Mouse (Mus musculus) stomach, embryonic 16.5 days (tissue): ENCODE measurements at regions not wholly inside any gene's neighbourhood (a gene's known extent, or its start where the extent isn't known, plus 50 kb on each side); places are given as distances from the start of the nearest gene placed in this dataset.

Experiments used
- ATAC-seq: fragments of 200-750 bp; cut with Nextera tagmentation; 2 replicates; pipeline ENCODE4 v1.8.0; 2017; ENCODE audit warnings: moderate number of reproducible peaks, moderate TSS enrichment; ENCODE audit not compliant: insufficient read depth, low FRiP score
- H3K27ac ChIP-seq: fragments of 300-500 bp; sonication (generic); 2 replicates; pipeline ENCODE4 v1.5.1; 2014; ENCODE audit warnings: low read length
- H3K27me3 ChIP-seq: fragments of 300-500 bp; sonication (generic); 2 replicates; pipeline ENCODE4 v1.6.1; 2014; ENCODE audit warnings: low read length, control low read depth, mixed read lengths; ENCODE audit not compliant: control insufficient read depth, insufficient read depth
- H3K36me3 ChIP-seq: fragments of 300-500 bp; sonication (generic); 2 replicates; pipeline ENCODE4 v1.6.1; 2014; ENCODE audit warnings: low read length; ENCODE audit not compliant: control insufficient read depth, insufficient read depth
- H3K4me1 ChIP-seq: fragments of 300-500 bp; sonication (generic); 2 replicates; pipeline ENCODE4 v1.6.1; 2014; ENCODE audit warnings: low read length, control low read depth, mixed read lengths; ENCODE audit not compliant: control insufficient read depth, insufficient read depth
- H3K4me2 ChIP-seq: fragments of 300-500 bp; sonication (generic); 2 replicates; pipeline ENCODE4 v1.6.1; 2014; ENCODE audit warnings: low read depth, low read length, mixed read lengths
- H3K4me3 ChIP-seq: fragments of 300-500 bp; sonication (generic); replicated peaks from 2 replicates; pipeline ENCODE4 v1.5.1; 2014; ENCODE audit warnings: mild to moderate bottlenecking, low read length
- H3K9ac ChIP-seq: fragments of 300-500 bp; sonication (generic); 2 replicates; pipeline ENCODE4 v1.6.1; 2014; ENCODE audit warnings: low read length
- H3K9me3 ChIP-seq: fragments of 300-500 bp; sonication (generic); replicated peaks from 2 replicates; pipeline ENCODE4 v1.6.1; 2016; ENCODE audit warnings: low read length, control low read depth; ENCODE audit not compliant: control insufficient read depth
- WGBS: fragments of 180-500 bp; shearing (Covaris S2); extraction: QIAGEN DNeasy Blood & Tissue Kit; methylation state at CpG from one replicate; pipeline ENCODE4 v1.1.7; 2014; 5-methylcytosine and 5-hydroxymethylcytosine counted together

DNA sequence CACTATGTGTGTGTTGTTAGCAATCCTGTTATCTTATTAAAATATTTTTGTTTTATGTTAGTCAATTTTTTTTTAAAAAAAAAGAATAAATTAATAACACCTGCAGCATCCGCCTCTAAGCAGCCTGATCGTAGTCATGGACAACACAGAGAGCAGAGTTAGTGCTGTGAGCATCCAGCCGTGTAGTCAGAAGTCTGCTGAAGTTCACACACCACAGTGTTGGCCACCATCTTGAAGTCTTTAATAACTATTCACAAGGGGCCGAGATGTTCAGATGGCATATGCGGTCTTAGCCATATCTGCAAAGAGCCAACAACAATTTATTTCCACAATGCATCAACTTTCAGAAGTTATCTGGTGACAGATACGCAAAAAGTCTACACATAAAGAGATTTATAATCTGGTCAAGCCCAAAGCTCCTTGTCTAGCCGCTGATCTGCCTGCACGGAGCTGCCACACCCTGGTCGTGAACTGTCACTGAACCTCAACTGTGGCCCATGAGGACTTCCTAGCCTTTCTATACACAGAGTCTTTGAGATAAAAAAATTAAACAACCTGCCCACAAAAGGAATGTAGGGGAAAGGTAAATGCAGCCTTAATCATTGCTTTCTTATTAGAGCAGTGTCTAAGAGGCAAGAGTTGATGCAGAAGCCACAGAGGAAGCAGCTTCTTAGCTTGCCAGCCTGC is 183.4 kb upstream of the Zfp703 start:
- no peaks in the 10 kb centered on the region for H3K27me3 ChIP-seq
- H3K36me3 ChIP-seq = no peaks in the 10 kb centered on the region
- peak overlapping the region; percentile 55; the same call in 1 of the 2 replicates for H3K27ac ChIP-seq
- peaks cover 8% of the 10 kb centered on the region for H3K4me1 ChIP-seq
- ATAC-seq = peak; percentile 85; the same call in 1 of the 2 replicates
- H3K9ac ChIP-seq = no peak overlapping the region
- no peaks in the 10 kb centered on the region for H3K9me3 ChIP-seq
- H3K4me3 ChIP-seq = no peak overlapping the region
- WGBS = 67% methylated on average over 9 of the region's 9 CpGs
- H3K4me2 ChIP-seq = no peak overlapping the region

DNA sequence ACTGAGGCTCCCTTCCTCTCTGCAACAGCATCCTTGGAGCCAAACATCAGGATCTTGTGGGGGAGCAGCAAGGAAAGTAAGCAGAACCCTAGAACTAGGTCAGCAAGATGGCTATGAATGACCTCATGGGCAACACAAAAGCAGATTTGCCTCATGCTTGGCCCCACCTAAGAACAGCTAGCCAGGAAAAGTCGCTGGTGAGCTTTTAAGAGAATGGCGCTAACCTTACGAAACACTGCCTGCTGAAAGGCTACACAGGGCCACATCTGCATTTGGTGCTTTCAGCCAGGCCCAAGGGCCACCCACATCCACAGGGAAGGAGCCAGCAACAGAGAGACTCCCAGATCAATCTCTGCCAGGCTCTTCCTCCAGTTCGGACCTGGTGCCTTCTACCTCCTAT is 182.7 kb upstream of the Zfp703 start:
- Histone ChIP-seq H3K4me3 (no peak overlapping the region), H3K4me2 (no peak overlapping the region), H3K36me3 (no peaks in the 10 kb centered on the region), H3K4me1 (peaks cover 8% of the 10 kb centered on the region), H3K27ac (peak overlapping the region; percentile 55; the same call in 1 of the 2 replicates), H3K27me3 (no peaks in the 10 kb centered on the region), H3K9me3 (no peaks in the 10 kb centered on the region), H3K9ac (no peak overlapping the region)
- ATAC-seq = peak; percentile 16; the same call in 1 of the 2 replicates
- WGBS = 73% methylated on average over 4 of the region's 4 CpGs

DNA sequence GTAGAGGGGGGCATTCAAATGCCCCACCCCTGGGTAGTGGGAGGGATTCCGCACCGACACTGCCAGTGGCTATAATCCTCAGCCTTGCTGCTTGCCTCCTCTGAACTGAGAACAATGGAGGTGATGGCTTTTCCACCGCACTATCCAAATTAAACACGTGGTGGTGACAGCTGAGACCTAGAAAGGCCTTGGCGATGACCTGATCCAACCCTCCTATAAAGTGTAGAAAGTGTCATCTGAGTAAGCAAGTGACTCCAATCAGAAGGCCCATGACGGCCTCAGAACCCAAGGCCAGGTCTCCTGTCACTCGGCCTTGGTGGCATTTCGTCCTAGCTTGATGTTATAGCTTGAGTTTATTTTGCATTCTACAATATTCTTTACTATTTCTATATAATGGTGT is 181.5 kb upstream of the Zfp703 start:
- Histone ChIP-seq H3K4me3 (no peak overlapping the region), H3K27ac (no peak overlapping the region), H3K4me2 (no peak overlapping the region), H3K9me3 (no peaks in the 10 kb centered on the region), H3K36me3 (no peaks in the 10 kb centered on the region), H3K9ac (no peak overlapping the region), H3K4me1 (peaks cover 8% of the 10 kb centered on the region), H3K27me3 (no peaks in the 10 kb centered on the region)
- 86% methylated on average over 8 of the region's 8 CpGs for WGBS
- ATAC-seq = no peak

DNA sequence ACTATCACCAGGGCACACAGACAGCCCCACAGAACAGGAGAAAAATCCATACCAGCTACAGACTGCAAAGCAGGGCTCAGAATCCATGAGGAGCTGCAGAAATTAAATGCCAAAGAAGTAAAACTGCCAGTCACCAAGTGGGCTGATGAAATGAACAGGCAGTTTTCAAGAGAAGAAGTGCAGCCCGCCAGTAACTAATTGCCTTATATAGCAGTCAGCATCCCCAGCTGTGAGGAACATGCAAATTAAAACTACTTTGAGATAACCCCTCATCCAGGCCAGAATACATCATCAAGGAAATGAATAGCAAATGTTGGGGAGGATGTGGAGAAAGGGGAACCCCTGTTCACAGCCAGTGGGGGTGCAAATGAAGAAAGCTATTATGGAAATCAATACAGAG is 177.3 kb upstream of the Zfp703 start:
- no peak for ATAC-seq
- Histone ChIP-seq H3K4me2 (no peak overlapping the region), H3K9ac (no peak overlapping the region), H3K27ac (no peak overlapping the region), H3K4me3 (no peak overlapping the region), H3K9me3 (no peaks in the 10 kb centered on the region), H3K27me3 (peaks cover 3% of the 10 kb centered on the region; the same call in 1 of the 2 replicates), H3K36me3 (no peaks in the 10 kb centered on the region), H3K4me1 (peaks cover 6% of the 10 kb centered on the region)
- WGBS = 67% methylated on average over 1 of the region's 1 CpGs

DNA sequence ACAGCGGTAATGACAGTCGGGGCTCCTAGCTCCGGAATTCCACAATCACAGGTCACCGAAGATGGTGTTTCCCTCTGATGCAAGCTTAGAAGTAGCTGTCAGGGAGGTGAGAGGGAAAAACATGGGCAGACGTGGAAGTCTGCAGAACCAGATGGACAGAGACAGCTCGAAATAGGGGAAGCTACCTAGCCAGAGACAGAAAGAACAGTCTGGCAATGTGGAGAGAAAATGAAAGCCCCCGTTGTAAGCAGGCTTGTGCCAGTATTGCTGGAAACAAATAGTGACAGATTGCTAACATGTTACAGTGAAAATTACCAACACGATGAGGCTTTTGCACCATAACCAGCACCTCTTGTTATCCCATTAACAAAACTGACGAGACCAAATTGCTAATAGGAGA is 173.0 kb upstream of the Zfp703 start:
- H3K27me3 ChIP-seq = peaks cover 3% of the 10 kb centered on the region; the same call in 1 of the 2 replicates
- H3K9me3 ChIP-seq = no peaks in the 10 kb centered on the region
- ATAC-seq = no peak
- no peaks in the 10 kb centered on the region for H3K36me3 ChIP-seq
- 68% methylated on average over 9 of the region's 9 CpGs for WGBS
- H3K4me1 ChIP-seq = peaks cover 34% of the 10 kb centered on the region
- no peak overlapping the region for H3K9ac ChIP-seq
- no peak overlapping the region for H3K4me2 ChIP-seq
- no peak overlapping the region for H3K27ac ChIP-seq
- no peak overlapping the region for H3K4me3 ChIP-seq

DNA sequence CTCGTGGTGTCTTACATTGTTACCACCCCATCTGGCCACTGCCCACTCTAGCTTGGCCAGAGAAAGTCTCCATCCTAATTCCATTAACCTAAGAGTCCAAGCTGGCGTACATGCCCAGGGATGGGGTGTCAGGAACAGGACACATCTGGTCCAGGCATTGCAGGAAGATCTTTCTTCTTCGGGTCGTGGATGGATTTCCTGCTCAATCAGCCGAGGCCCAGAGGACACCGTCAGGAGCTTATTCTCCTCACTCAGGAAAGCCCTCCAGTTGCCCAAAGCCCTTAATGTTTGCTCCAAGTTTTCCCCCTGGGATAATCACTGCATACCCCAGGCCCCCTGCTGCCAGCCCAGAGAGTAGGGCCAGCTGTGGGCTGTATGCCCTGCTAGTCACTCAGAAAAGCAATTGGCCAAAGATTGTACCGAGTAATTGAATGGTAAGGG is 172.2 kb upstream of the Zfp703 start:
- no peak for ATAC-seq
- H3K9ac ChIP-seq = 0 out of 2 replicates have a peak overlapping the region, but pooled peaks have one; percentile 49
- no peaks in the 10 kb centered on the region for H3K36me3 ChIP-seq
- peak overlapping the region; percentile 25 for H3K4me2 ChIP-seq
- H3K27ac ChIP-seq = no peak overlapping the region
- 43% methylated on average over 7 of the region's 7 CpGs for WGBS
- peaks cover 37% of the 10 kb centered on the region for H3K4me1 ChIP-seq
- peaks cover 3% of the 10 kb centered on the region; the same call in 1 of the 2 replicates for H3K27me3 ChIP-seq
- H3K9me3 ChIP-seq = no peaks in the 10 kb centered on the region
- no peak overlapping the region for H3K4me3 ChIP-seq

DNA sequence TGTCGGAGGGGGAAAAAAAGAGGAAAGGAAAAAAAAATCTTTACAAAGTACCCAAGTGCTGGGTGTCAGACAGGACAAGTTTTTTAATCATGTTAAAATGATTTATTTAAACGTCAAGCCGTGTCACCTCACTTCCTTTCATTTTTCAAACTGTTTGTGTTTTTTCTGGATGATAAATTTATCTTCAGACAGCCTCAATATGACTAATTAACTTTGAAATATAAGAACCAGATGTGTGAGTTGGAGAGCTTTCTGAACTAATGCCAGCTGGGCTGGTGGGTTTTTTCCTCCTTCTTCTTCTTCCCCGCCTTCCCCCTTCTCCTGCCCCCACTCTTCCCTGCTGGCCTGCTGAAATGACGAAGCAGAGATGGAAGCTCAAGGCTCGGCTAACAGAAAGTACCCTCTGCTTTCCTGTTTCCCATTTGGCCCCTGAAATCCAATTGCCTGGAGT is 171.7 kb upstream of the Zfp703 start:
- H3K4me1 ChIP-seq = peaks cover 38% of the 10 kb centered on the region
- 0 out of 2 replicates have a peak overlapping the region, but pooled peaks have one; percentile 49 for H3K9ac ChIP-seq
- peak overlapping the region; percentile 25 for H3K4me2 ChIP-seq
- H3K36me3 ChIP-seq = no peaks in the 10 kb centered on the region
- WGBS = 6% methylated on average over 6 of the region's 6 CpGs
- peaks cover 3% of the 10 kb centered on the region; the same call in 1 of the 2 replicates for H3K27me3 ChIP-seq
- H3K4me3 ChIP-seq = no peak overlapping the region
- no peak; the same call in 1 of the 2 replicates for ATAC-seq
- H3K9me3 ChIP-seq = no peaks in the 10 kb centered on the region
- H3K27ac ChIP-seq = peak overlapping the region; percentile 9; the same call in 1 of the 2 replicates

DNA sequence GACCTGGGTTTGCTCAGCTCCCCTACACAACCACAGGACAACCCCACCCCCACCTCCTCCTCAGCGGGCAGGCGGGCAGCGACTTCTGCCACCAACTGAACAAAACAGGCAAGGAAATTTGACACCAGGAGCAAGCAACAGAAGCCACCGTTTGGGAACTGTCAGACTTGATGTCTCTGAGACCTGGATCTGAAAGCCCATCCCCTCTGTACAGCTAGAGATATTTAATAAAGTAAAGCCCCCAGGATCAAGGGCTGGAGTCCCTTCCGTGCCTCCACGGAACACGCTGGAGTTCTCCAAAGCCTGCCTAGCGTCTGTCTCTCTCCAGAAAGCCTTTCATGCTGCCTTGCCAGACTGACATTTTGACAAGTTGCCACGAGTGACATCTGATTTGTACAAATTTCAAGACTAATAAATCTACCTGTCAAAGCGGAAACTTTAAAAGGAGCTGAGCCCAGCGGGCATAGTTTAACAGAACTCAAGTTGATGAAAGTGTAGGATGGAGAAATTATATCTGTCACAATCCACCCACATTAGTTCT is 168.9 kb upstream of the Zfp703 start:
- Histone ChIP-seq H3K4me3 (no peak overlapping the region), H3K27me3 (peaks cover 3% of the 10 kb centered on the region; the same call in 1 of the 2 replicates), H3K4me1 (peaks cover 49% of the 10 kb centered on the region), H3K36me3 (no peaks in the 10 kb centered on the region), H3K9me3 (no peaks in the 10 kb centered on the region), H3K9ac (0 out of 2 replicates have a peak overlapping the region, but pooled peaks have one; percentile 5), H3K27ac (no peak overlapping the region), H3K4me2 (no peak overlapping the region)
- WGBS = 21% methylated on average over 11 of the region's 11 CpGs
- no peak for ATAC-seq

DNA sequence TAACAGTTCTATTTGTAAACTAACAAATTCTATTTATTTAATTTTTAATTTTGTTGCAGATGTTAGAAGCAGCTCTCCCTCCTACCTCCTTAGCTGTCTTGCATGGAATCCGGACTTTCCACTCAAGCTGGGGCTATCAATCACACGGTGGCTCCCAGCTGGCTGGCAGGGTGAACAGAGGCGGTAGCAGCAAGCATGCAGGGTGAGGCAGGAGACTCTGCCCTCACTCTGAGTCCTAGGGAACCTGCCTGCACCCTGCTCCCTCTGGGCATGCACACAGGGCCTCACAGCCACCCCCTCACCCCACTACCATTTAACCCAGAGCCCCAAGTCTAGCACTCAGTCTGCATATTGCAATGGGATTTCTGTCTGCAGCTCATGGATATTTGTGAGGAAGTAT is 168.4 kb upstream of the Zfp703 start:
- no peak overlapping the region for H3K4me3 ChIP-seq
- H3K36me3 ChIP-seq = no peaks in the 10 kb centered on the region
- H3K9ac ChIP-seq = no peak overlapping the region
- 21% methylated on average over 3 of the region's 3 CpGs for WGBS
- peaks cover 3% of the 10 kb centered on the region; the same call in 1 of the 2 replicates for H3K27me3 ChIP-seq
- ATAC-seq = peak; percentile 74; the same call in 1 of the 2 replicates
- H3K4me1 ChIP-seq = peaks cover 49% of the 10 kb centered on the region
- H3K9me3 ChIP-seq = no peaks in the 10 kb centered on the region
- H3K27ac ChIP-seq = no peak overlapping the region
- H3K4me2 ChIP-seq = no peak overlapping the region
